Mouse (Mus musculus) gonadal fat pad, adult 2 months (tissue): ENCODE results near the gene Rgs1. TPM values are rescaled to one million over a fixed set of nuclear protein-coding genes. Genes with fewer than 3 reads are reported as not detected.

Source experiments
- DNase-seq: peaks from one replicate; pipeline ENCODE4 v3.0.0-alpha.2; 2012; ENCODE audit warnings: low read depth
- polyA plus RNA-seq: library from polyadenylated mRNA; depleted of rRNA; stranded (reverse); fragments of >200 nt; gene quantifications from 2 replicates; pipeline ENCODE4 v1.2.3, GENCODE M21; 2012; rRNA removed

Gene Rgs1
- polyA plus RNA-seq, 1 experiment = 0.26 TPM

- DNase-seq = no peak
These were observed 51.4 kb downstream of the Rgs1 start for GRCm38 (mm10) chr1:144197684-144198083.

Other genes with a start within 250 kb of the Rgs1 start
- gene Rgs2, start 245.1 kb downstream of the Rgs1 start, polyA plus RNA-seq = 6.5 TPM in 2 replicates
- not detected in 2 replicates for gene Rgs13, start 71.9 kb downstream of the Rgs1 start, polyA plus RNA-seq